Mouse (Mus musculus) testis, adult 2 months (tissue): ENCODE results near the gene Cabp1. TPM values are rescaled to one million over a fixed set of nuclear protein-coding genes. Genes with fewer than 3 reads are reported as not detected.

Experiments
- H3K27ac ChIP-seq: fragments of 200-500 bp; 2 replicates; pipeline ENCODE4 v1.5.1; 2012; ENCODE audit warnings: low read depth, low read length; ENCODE audit not compliant: control insufficient read depth, insufficient read depth
- H3K27me3 ChIP-seq: fragments of 200-500 bp; 2 replicates; pipeline ENCODE4 v1.6.1; 2012; ENCODE audit warnings: mild to moderate bottlenecking, low read length, moderate library complexity; ENCODE audit not compliant: control insufficient read depth, insufficient read depth
- H3K36me3 ChIP-seq: fragments of 200-500 bp; 2 replicates; pipeline ENCODE4 v1.6.1; 2012; ENCODE audit warnings: mild to moderate bottlenecking, low read length; ENCODE audit not compliant: control insufficient read depth, insufficient read depth
- H3K4me1 ChIP-seq: fragments of 200-500 bp; 2 replicates; pipeline ENCODE4 v1.6.1; 2012; ENCODE audit warnings: low read length; ENCODE audit not compliant: control insufficient read depth, insufficient read depth
- H3K4me3 ChIP-seq: fragments of 200-500 bp; 2 replicates; pipeline ENCODE4 v1.5.1; 2012; ENCODE audit warnings: low read depth, mild to moderate bottlenecking, low read length, moderate library complexity, mixed read lengths; ENCODE audit not compliant: control insufficient read depth
- CTCF ChIP-seq: fragments of 200-500 bp; IDR thresholded peaks from 2 replicates; pipeline ENCODE4 v1.5.1; 2012; ENCODE audit warnings: low read depth, mild to moderate bottlenecking, inconsistent platforms, low read length, moderate library complexity; ENCODE audit not compliant: control insufficient read depth, insufficient read depth, insufficient replicate concordance
- POLR2A ChIP-seq: fragments of 200-500 bp; IDR thresholded peaks from 2 replicates; pipeline ENCODE4 v1.6.1; 2012; ENCODE audit warnings: low read depth, mild to moderate bottlenecking, inconsistent platforms, low read length, moderate library complexity; ENCODE audit not compliant: control insufficient read depth
- polyA plus RNA-seq: library from polyadenylated mRNA; depleted of rRNA; stranded (reverse); fragments of >200 nt; gene quantifications from 2 replicates; pipeline ENCODE4 v1.2.3, GENCODE M21; 2012

Gene Cabp1
- polyA plus RNA-seq, 1 experiment = 9.1 TPM

- no peaks in the 10 kb centered on the region; the same call in 1 of the 2 replicates for H3K27me3 ChIP-seq
- no peak overlapping the region for H3K4me3 ChIP-seq
- peaks cover 25% of the 10 kb centered on the region for H3K4me1 ChIP-seq
- no peak for TF ChIP-seq CTCF
- TF ChIP-seq POLR2A = no peak
- H3K27ac ChIP-seq = no peak overlapping the region
- H3K36me3 ChIP-seq = no peaks in the 10 kb centered on the region
Measured at GRCm38 (mm10) chr5:115190081-115190480, 4.1 kb downstream of the Cabp1 start.

DNA sequence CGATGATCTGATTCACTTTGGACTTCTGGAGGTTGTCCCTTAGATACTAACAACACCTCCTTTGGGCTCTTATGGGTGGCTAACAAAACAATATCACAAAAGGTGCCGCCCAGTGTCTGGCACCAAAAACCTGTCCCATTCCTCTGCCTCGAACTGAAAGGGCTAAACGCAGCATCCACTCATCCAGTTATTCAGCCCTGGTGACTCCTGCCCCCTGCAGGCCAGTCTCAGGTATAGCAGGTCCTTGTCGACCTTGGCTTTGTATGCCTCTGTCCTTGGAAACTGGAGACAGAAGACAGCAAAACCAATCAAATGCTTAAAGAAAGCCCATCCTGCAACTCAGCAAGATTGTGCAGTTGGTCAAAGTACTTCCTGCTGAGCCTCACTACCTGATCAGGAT lies 5.4 kb downstream of the Cabp1 start:
- TF ChIP-seq CTCF (peak; percentile 93; the same call in 1 of the 2 replicates), POLR2A (no peak)
- H3K4me1 ChIP-seq = peaks cover 34% of the 10 kb centered on the region

GRCm38 (mm10) chr5:115187188-115188131 lies 6.7 kb downstream of the Cabp1 start:
- no peaks in the 10 kb centered on the region for H3K36me3 ChIP-seq
- H3K27me3 ChIP-seq = no peaks in the 10 kb centered on the region
- peak; percentile 88 for TF ChIP-seq CTCF
- TF ChIP-seq POLR2A = no peak
- H3K4me1 ChIP-seq = peaks cover 35% of the 10 kb centered on the region
- H3K4me3 ChIP-seq = peak overlapping the region; percentile 11
- no peak overlapping the region for H3K27ac ChIP-seq

More for the DNA sequence above, 5.4 kb downstream of the Cabp1 start:
- H3K36me3 ChIP-seq = no peaks in the 10 kb centered on the region
- H3K27ac ChIP-seq = no peak overlapping the region
- H3K4me3 ChIP-seq = no peak overlapping the region
- no peaks in the 10 kb centered on the region; the same call in 1 of the 2 replicates for H3K27me3 ChIP-seq

DNA sequence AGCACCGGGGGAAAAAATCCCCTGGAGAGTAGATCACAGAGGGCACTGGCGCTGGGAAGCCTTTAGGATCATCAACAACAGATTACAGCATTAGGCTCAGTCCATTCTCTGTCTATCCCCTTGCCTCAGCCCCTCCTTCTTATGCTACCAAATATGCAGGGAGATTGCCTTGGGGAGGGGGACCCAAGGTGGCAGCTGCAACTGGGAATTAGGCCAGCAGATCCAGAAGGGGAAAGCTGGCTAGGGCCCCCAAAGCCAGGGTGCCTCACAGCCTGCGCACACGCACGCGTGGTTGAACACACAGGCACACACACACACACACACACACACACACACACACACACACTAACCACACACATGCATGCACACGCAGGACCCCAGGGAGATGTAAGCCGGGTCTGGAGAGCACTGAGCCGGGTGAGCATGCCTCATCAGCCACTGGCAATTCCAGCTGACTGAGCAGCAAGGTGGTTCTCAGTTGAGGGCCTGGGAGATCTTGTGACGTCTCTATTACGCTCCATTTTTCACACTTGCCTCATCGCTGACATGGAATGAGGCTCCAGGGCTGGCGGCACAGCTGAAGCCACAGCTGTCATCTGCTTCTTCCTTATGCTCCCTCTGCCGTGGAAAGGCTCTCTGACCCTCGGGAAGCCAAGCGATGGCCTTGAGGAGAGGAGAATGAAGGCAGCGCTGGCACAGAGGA lies 7.7 kb downstream of the Cabp1 start:
- peak overlapping the region; percentile 11 for H3K4me3 ChIP-seq
- H3K27ac ChIP-seq = no peak overlapping the region
- TF ChIP-seq CTCF = no peak
- no peak for TF ChIP-seq POLR2A
- no peaks in the 10 kb centered on the region for H3K27me3 ChIP-seq
- no peaks in the 10 kb centered on the region for H3K36me3 ChIP-seq
- peaks cover 36% of the 10 kb centered on the region for H3K4me1 ChIP-seq

- Histone ChIP-seq H3K27ac (no peak overlapping the region), H3K36me3 (no peaks in the 10 kb centered on the region), H3K27me3 (no peaks in the 10 kb centered on the region), H3K4me1 (peaks cover 49% of the 10 kb centered on the region), H3K4me3 (peak overlapping the region; percentile 71)
- TF ChIP-seq POLR2A (no peak), CTCF (no peak)
Measured at GRCm38 (mm10) chr5:115184726-115185125, 9.5 kb downstream of the Cabp1 start.

- Histone ChIP-seq H3K4me1 (peaks cover 55% of the 10 kb centered on the region), H3K27me3 (no peaks in the 10 kb centered on the region), H3K36me3 (no peaks in the 10 kb centered on the region), H3K4me3 (no peak overlapping the region), H3K27ac (no peak overlapping the region)
- TF ChIP-seq CTCF (no peak), POLR2A (no peak)
Measured at GRCm38 (mm10) chr5:115183482-115183881, 10.7 kb downstream of the Cabp1 start.

DNA sequence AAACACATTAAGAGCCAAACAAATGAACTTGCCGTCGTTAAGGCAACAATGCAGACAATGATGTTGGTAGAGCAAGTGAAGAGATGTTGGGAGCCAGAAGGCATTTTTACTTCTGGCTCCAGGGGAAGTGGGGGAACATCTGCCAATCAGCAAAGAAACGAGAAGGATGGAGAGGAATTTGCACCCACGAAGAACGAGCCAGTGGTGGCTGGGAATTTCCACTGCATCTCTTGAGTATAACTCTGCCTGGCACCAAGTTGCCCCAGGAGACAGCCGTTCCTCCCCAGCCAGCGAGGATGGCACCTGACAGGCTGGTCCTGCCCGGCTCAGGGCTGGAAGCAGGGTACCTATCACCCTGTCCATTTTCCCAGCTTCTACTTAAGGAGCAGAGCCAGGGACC lies 11.3 kb downstream of the Cabp1 start:
- Histone ChIP-seq H3K36me3 (no peaks in the 10 kb centered on the region), H3K27me3 (no peaks in the 10 kb centered on the region), H3K4me1 (peaks cover 55% of the 10 kb centered on the region), H3K27ac (no peak overlapping the region), H3K4me3 (no peak overlapping the region)
- TF ChIP-seq CTCF (no peak), POLR2A (no peak)
